Mouse (Mus musculus): ENCODE data around the gene Cd300lb.

Gene Cd300lb

DNA sequence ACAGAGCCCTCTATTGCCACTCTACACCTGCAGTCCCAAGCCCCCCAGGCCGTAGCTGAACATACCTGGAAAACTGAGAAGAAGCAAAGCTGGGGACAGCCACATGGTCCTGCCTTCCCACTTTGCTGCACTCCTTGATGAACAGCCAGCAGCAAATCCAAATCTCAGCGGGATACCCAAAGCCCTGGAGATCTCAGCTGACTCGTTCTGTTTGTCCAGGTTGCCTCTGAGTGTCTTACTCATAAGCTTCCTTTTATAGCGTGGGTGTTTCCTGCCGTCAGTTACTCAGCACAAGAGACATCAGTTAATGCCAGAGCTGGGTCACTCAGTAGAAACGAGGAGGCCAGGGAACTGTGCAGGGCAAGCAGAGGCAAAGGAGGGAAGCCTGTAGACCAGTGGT lies at the start of gene Cd300lb:
Gene Cd300lb (minus strand): TSS at position 243 of the 400 bp plus-strand sequence.
- in situ Hi-C loops (cut with MboI, MseI): no loop called here

DNA sequence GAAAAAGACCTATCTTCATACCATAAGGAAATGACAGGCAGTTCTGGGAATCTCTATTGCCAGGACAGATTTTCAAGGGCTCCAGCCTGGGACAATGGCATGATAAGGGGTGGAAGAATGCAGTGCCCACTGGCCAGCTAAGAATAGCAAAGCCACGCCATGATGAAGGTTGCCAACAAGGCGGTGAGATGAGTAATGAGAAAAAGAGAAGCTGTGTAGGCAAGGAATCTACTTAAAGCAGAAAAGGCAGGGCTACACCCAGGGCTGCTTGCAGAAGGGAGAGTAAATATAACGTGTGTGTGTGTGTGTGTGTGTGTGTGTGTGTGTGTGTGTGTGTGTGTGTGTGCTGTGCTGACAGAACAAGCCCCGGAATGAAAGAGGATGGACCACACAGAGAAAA lies 47.7 kb upstream of the Cd300lb start:
- in situ Hi-C loops (cut with MboI, MseI): loop anchor here in 1 of 2 experiments (10.0 kb wide), 1 partner anchor 53 kb away; the partner anchor contains the start of gene Cd300ld5

DNA sequence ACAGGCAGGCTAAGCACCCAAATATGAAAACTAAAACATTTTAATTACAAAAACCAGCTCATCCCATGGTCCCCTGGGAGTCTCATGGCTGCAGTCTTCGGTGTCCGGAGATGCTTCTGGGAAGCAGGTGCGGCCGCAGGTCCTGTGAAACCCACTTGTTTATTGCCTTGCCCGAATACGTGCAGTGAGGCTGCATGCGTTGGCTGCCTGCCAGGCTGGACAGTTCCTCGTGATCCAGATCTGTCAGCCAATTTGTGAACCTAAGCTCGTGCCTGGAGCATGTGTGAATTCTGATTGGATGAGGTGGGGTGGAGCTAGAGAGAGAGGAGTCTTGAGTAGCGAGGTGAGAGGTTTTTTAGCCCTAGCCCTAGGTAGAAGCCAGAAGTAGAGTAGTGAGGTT lies 38.5 kb upstream of the Cd300lb start:
- in situ Hi-C loops (cut with MboI, MseI): no loop called here

DNA sequence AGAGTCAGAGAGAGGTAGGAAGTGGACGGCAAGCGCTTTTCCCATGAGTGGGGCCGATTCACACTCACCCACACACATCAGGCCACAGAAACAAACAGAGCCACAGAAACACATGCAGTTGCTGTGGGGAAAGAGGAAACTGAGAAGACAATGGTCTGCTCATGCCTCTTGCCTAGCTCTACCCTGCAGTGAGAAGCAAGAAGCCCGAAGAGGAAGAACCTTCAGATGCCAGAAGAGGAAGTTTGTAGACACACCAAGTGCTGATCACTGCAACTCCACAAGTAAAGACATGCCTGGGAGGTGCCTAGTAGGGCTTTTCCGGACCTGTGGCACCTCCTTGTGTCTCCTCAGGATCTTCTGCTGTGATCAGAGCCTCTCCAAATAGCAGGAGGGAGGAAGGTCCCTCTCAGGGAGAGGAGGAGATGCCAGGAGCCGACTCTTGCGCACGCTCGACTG lies 34.6 kb upstream of the Cd300lb start, which contains the start of gene Cd300c:
Gene Cd300c (minus strand): TSS at position 406 of the 456 bp plus-strand sequence.
- in situ Hi-C loops (cut with MboI, MseI): no loop called here

GRCm38 (mm10) chr11:114965182-114965828 lies 31.1 kb upstream of the Cd300lb start:
- in situ Hi-C loops (cut with MboI, MseI): no loop called here

DNA sequence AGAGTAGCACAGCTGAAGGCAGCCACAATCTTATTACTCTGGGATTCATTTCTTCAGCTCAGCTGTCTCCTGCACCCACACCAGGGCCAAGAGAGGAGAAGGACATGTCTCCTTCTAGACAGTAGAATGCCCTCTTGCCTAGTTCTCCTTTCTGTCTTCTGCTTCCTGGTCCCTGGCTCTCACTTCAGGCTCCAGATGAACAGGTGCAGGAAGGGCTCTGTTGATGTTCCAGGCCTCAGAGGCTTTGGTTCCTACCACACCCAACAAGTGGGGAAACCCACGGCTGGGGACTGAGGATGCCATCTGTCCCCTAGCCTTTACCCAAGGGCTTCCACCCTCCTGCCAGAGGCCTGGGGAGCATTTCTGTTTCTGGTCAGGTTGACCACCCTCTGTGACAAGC lies 26.2 kb upstream of the Cd300lb start:
- in situ Hi-C loops (cut with MboI, MseI): no loop called here

GRCm38 (mm10) chr11:114933591-114933990 lies 595 bp downstream of the Cd300lb start:
- in situ Hi-C loops (cut with MboI, MseI): no loop called here

DNA sequence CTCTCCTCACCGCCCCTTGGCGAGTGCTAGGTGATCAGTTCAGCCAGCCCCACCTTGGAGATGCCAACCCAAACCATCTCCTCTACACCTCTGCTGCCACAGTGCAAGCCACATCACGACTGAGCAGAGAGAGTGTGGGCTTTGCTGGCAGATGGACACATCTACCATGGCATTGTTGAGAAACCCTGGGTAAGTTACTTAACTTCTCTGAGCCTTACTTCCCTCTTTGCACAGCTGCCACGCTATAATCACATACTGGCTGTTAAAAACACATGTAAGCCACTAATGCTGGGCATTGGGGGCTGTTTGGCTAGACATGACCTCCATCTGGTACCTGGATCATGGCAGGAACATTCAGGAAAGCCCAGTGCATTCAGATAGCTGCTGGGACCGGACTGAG lies 3.1 kb downstream of the Cd300lb start:
- in situ Hi-C loops (cut with MboI, MseI): no loop called here

- in situ Hi-C loops (cut with MboI, MseI): no loop called here
These were observed 4.6 kb downstream of the Cd300lb start for GRCm38 (mm10) chr11:114929581-114929980.

GRCm38 (mm10) chr11:114923961-114924360 lies 10.2 kb downstream of the Cd300lb start:
- in situ Hi-C loops (cut with MboI, MseI): loop anchor here in 1 of 2 experiments (5.0 kb wide), 1 partner anchor 112 kb away; no protein-coding TSS in a partner anchor

GRCm38 (mm10) chr11:114922439-114922838 lies 11.7 kb downstream of the Cd300lb start:
- in situ Hi-C loops (cut with MboI, MseI): loop anchor here in 1 of 2 experiments (5.0 kb wide), 1 partner anchor 110 kb away; no protein-coding TSS in a partner anchor

DNA sequence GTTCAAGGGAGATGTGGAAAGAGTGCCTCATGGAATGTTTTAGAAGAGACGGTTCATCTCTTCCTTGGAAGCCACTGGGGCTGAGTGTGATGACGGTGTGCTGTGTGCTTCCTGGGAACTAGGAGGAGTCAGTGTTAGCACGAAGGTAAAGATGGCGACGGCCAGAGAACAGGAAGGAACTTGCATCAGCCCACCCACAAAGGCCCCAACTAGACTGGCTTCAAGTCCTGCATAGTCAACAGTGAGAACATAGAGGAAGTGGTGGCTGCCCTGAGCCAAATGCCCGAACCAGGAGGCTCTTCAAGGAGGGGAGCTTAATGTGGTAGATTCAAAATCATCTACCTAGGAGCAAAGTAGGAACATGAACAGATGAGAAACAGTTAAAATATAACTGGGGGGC lies 17.1 kb downstream of the Cd300lb start:
- in situ Hi-C loops (cut with MboI, MseI): no loop called here

- in situ Hi-C loops (cut with MboI, MseI): loop anchor here in 1 of 2 experiments (5.0 kb wide), 1 partner anchor 168 kb away; no protein-coding TSS in a partner anchor
These were observed 19.2 kb downstream of the Cd300lb start for GRCm38 (mm10) chr11:114914978-114915377.

DNA sequence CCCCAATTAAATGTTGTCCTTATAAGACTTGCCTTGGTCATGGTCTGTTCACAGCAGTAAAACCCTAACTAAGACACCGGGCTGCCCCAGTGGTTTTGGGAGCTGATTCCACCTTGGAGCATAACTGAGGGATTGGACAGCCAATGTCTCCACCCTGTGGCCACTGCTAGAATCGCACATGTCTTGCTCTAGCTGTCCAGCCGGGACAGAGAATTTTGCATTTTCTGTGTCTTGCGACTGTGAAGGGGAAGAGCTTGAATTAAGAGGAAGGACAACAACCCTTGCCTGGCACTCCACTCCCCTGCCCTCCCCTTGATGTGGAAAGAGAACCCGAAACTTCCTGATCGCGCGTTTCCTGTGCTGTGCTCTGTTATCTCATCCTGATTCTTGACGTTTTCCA lies 21.3 kb downstream of the Cd300lb start:
- in situ Hi-C loops (cut with MboI, MseI): loop anchor here in 1 of 2 experiments (5.0 kb wide), 1 partner anchor 166 kb away; no protein-coding TSS in a partner anchor

DNA sequence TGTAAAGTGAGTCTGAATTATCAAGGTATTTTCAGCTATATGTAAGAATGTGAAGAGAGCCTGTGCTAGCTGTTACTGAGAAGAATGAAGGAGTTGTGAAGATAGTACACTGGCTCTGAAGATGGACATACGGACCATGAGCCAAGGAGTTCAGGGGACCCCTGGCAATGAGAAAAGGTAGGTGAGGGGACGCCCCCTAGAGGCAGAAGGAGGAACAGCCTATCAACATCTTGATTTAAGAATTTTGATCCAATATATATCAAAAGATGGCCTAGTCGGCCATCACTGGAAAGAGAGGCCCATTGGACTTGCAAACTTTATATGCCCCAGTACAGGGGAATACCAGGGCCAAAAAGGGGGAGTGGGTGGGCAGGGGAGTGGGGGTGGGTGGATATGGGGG lies 24.6 kb downstream of the Cd300lb start:
- in situ Hi-C loops (cut with MboI, MseI): loop anchor here in 1 of 2 experiments (5.0 kb wide), 1 partner anchor 92 kb away; no protein-coding TSS in a partner anchor

- in situ Hi-C loops (cut with MboI, MseI): loop anchor here in 1 of 2 experiments (5.0 kb wide), 1 partner anchor 91 kb away; no protein-coding TSS in a partner anchor
These were observed 26.1 kb downstream of the Cd300lb start for GRCm38 (mm10) chr11:114908086-114908485.

- in situ Hi-C loops (cut with MboI, MseI): loop anchor here in 1 of 2 experiments (5.0 kb wide), 1 partner anchor 90 kb away; no protein-coding TSS in a partner anchor
These were observed 26.6 kb downstream of the Cd300lb start for GRCm38 (mm10) chr11:114907567-114907966.

- in situ Hi-C loops (cut with MboI, MseI): no loop called here
These were observed 31.0 kb downstream of the Cd300lb start for GRCm38 (mm10) chr11:114903224-114903623.

DNA sequence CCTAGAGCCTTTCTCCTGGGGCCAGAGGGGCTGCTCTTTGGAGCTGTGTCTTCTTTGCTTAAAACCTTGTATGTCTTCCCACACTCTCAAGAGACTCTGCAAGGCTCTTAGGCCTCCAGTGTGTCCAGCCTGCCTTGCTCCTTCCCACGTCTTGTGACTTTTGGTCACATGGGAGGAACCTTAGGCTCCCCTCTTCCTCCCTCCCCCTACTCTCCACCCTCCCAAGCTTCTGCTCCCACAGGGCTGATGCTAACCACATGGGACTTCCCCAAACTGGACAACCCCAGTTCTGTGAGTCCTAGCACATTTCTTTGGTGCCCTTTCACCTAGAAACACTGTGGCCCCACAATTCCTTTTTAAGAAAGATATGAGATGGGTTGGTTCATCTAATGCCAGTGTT lies 36.2 kb downstream of the Cd300lb start:
- in situ Hi-C loops (cut with MboI, MseI): no loop called here

DNA sequence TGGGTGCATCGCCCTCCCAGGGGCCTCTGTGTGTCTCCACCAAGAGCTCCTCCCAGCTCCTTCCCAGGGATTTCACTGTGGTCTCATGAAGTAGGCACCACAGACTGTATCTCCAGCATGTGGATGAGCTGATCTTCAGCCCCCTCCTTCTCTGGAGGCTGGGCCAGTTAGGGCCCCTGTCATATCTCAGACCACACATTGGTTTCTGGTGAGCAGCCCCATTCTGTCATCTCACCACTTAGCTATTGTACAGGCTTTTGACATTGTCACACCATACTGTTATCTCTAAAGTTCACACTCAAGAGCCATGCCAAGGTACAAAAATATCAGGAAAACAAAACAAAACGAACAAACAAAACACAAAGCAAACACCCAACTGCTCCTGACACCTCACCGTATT lies 38.1 kb downstream of the Cd300lb start:
- in situ Hi-C loops (cut with MboI, MseI): no loop called here

GRCm38 (mm10) chr11:114890542-114890941 lies 43.6 kb downstream of the Cd300lb start:
- in situ Hi-C loops (cut with MboI, MseI): no loop called here

DNA sequence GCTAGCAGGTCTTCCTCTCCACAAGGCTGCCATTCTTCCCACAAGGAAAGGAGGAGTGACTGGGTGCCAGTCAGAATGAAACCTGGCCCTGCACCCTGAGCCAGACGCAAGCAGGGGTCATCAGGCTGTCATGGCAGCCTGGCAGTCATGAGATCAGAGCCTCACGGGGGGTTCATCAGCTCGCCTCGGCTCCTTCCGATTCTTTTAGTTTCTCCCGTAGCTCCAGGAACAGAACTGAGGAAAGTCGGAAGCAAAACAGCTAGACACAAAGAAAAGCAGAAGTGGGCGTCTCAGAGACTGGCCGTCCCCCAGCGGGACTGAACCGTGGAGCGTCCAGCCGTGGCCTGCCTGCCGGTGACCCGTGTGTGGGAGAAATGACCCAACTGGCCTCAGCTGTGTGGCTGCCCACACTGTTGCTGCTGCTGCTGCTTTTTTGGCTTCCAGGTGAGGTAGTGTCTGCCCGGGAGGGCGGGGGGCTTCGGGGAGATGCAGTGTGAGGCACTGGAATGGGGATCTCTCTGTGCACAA lies 44.1 kb downstream of the Cd300lb start, which contains the start of gene Cd300a:
Gene Cd300a (plus strand): TSS at position 51 of the 528 bp plus-strand sequence.
- in situ Hi-C loops (cut with MboI, MseI): no loop called here

Measured in T-helper 17 cell (primary cell).